Mouse (Mus musculus): ENCODE measurements around the gene Sprr2a3. TPM values are rescaled to one million over a fixed set of nuclear protein-coding genes. Genes with fewer than 3 reads are reported as not detected.
"Not testable (repeated sequence)": the region's sequence is repeated elsewhere in the genome, so short reads cannot be mapped to it uniquely, and the experiment has no call there.

Sprr2a3 gene
- polyA plus RNA-seq (2014; fragmentation: Nextera tagmentation; extraction: Ambion mirVana): 0.38 TPM in 1 of 2 replicates, not detected in the other

DNA sequence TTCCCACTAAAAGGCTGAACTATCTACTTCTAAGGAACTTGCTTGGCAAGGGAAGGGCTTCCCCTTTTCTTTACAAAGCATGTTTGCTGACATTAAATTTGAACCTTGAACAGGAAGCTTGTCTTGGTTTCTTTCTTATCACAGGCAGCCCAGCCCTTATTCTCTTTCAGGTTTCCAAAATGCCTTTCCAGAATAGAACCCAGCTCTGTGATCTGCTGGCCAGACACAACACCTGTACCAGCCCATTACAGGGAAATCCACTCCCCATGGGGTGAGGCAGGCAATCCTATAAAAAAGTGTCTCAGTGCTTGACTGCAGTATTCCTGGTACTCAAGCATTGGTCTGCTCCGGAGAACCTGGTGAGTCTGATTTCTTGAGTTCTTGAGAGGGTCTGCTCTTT, at the start of gene Sprr2a3:
Sprr2a3 (plus strand) TSS at position 317 of the 400 bp plus-strand sequence.
- not testable (repeated sequence) for H3K9ac ChIP-seq (ENCODE audit: low read depth, low read length); ATAC-seq (ENCODE audit: low read depth); H3K27me3 ChIP-seq (replicated peaks; ENCODE audit: control insufficient read depth, insufficient read depth, low read length); H3K4me2 ChIP-seq (ENCODE audit: low read depth, low read length); H3K4me3 ChIP-seq (ENCODE audit: low read depth, low read length); H3K4me1 ChIP-seq (ENCODE audit: control insufficient read depth, insufficient read depth, low read length); H3K9me3 ChIP-seq (ENCODE audit: control insufficient read depth, low read length); H3K36me3 ChIP-seq (ENCODE audit: control insufficient read depth, insufficient read depth, low read length); H3K27ac ChIP-seq (replicated peaks; ENCODE audit: low read depth, low read length); DNase-seq (ENCODE audit: low spot score)
- WGBS: 90% methylated on average over 1 of the region's 1 CpGs

DNA sequence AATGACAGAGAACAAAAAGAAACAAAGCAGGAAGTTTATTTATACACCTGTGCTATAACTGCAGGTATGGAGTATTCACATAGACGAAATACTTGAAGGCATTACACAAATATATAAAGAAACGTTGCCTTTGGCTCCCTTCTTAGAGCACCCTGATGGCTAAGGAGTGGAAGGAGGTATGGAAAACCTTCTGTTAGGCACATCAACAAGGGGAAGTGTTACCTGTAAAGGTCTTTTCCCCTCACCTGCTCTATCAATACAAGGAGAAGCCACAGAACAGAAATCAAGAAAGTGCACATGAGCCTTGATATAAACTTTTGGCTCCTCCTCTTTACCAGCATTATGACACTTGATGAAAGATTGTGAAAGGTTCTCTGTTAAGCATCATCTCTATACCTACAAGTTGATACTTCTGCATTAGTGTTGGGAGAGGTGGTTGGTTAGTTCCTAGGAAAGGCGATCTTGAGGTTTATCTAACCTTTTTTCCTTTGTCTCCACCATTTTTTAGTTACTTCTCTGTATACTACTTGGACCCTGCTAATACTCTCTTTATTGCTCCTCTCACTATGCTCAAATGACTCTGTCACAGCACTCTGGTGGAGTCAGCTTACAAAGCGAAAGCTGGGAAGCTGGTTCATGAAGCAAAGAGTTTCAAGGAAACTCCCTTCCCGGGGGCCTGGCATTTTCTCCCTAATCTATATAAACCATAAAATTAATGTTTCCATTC, 48.6 kb upstream of the Sprr2a3 start:
- not testable (repeated sequence) for ATAC-seq (ENCODE audit: low read depth); H3K27ac ChIP-seq (replicated peaks; ENCODE audit: low read depth, low read length); H3K9me3 ChIP-seq (ENCODE audit: control insufficient read depth, low read length); H3K4me3 ChIP-seq (ENCODE audit: low read depth, low read length); H3K27me3 ChIP-seq (replicated peaks; ENCODE audit: control insufficient read depth, insufficient read depth, low read length); H3K9ac ChIP-seq (ENCODE audit: low read depth, low read length); H3K4me2 ChIP-seq (ENCODE audit: low read depth, low read length); DNase-seq (ENCODE audit: low spot score); H3K4me1 ChIP-seq (ENCODE audit: control insufficient read depth, insufficient read depth, low read length); H3K36me3 ChIP-seq (ENCODE audit: control insufficient read depth, insufficient read depth, low read length)
- WGBS: no CpG with 5 or more reads among the region's 5 CpGs

DNA sequence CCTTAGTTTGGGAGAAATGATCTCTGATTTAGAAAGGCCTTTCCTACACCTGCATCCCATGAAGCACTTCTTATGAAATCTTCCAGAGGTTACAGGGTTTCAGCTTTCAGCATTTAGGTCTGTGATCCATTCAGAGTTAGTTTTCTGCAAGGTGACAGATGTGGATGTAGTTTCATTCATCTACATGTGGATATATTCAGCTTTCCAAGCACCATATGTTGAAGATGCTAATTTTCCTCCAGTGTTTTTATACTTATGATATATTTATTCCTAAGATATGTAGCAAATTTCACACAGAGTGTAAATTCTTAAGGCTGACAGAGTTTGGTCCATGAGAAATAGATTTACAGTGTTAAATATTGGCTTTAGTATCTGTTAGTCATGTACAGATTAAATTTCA, 46.5 kb upstream of the Sprr2a3 start:
- H3K4me3 ChIP-seq (ENCODE audit: low read depth, low read length); H3K27ac ChIP-seq (replicated peaks; ENCODE audit: low read depth, low read length); H3K9me3 ChIP-seq (ENCODE audit: control insufficient read depth, low read length); H3K4me2 ChIP-seq (ENCODE audit: low read depth, low read length); H3K9ac ChIP-seq (ENCODE audit: low read depth, low read length); H3K27me3 ChIP-seq (replicated peaks; ENCODE audit: control insufficient read depth, insufficient read depth, low read length); DNase-seq (ENCODE audit: low spot score); ATAC-seq (ENCODE audit: low read depth); H3K36me3 ChIP-seq (ENCODE audit: control insufficient read depth, insufficient read depth, low read length); H3K4me1 ChIP-seq (ENCODE audit: control insufficient read depth, insufficient read depth, low read length): not testable (repeated sequence)

DNA sequence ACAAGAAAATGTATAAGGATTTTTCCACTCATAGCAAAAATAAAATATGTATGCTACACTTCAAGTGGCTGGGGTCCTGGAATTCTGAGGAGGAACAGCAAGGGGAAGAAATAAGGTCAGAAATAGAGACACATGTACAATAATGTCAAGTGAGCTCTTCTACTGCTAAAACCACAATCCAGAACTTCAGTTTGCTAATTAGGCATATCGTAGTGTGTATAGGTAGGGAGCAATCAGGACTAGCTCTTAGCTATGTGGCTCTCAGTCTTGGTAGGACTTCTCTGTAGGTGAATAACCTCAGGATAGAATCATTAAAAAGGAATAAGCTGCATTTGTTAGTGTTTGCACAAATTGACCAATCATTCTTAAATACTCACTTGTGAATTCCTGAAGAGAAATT, 46.0 kb upstream of the Sprr2a3 start:
- not testable (repeated sequence) for H3K27ac ChIP-seq (replicated peaks; ENCODE audit: low read depth, low read length); ATAC-seq (ENCODE audit: low read depth); H3K9ac ChIP-seq (ENCODE audit: low read depth, low read length); DNase-seq (ENCODE audit: low spot score); H3K4me3 ChIP-seq (ENCODE audit: low read depth, low read length); H3K4me2 ChIP-seq (ENCODE audit: low read depth, low read length); H3K36me3 ChIP-seq (ENCODE audit: control insufficient read depth, insufficient read depth, low read length); H3K9me3 ChIP-seq (ENCODE audit: control insufficient read depth, low read length); H3K27me3 ChIP-seq (replicated peaks; ENCODE audit: control insufficient read depth, insufficient read depth, low read length); H3K4me1 ChIP-seq (ENCODE audit: control insufficient read depth, insufficient read depth, low read length)
- WGBS: no CpG with 5 or more reads among the region's 1 CpGs

DNA sequence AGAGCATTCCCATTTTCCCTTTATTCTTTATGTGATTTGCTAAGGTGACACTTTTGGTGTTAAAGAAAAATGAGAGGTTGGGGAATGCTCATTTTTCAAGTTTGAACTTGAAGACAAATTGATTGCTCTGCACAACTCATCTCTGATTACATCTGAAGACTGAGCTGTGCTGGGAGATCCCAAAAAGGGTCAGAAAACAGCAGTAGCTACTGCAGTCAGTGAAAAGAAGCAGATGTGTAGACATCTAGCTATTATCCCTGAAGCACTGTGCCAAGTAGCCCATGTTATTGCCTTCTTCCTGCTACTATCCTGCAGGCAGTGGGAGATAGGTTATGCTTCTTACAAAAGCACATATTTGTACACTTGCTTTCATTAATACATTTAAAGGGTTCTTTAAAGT, 40.4 kb upstream of the Sprr2a3 start:
- not testable (repeated sequence) for H3K9me3 ChIP-seq (ENCODE audit: control insufficient read depth, low read length); H3K27me3 ChIP-seq (replicated peaks; ENCODE audit: control insufficient read depth, insufficient read depth, low read length); H3K9ac ChIP-seq (ENCODE audit: low read depth, low read length); H3K4me2 ChIP-seq (ENCODE audit: low read depth, low read length); H3K4me1 ChIP-seq (ENCODE audit: control insufficient read depth, insufficient read depth, low read length); DNase-seq (ENCODE audit: low spot score); ATAC-seq (ENCODE audit: low read depth); H3K4me3 ChIP-seq (ENCODE audit: low read depth, low read length); H3K27ac ChIP-seq (replicated peaks; ENCODE audit: low read depth, low read length); H3K36me3 ChIP-seq (ENCODE audit: control insufficient read depth, insufficient read depth, low read length)

DNA sequence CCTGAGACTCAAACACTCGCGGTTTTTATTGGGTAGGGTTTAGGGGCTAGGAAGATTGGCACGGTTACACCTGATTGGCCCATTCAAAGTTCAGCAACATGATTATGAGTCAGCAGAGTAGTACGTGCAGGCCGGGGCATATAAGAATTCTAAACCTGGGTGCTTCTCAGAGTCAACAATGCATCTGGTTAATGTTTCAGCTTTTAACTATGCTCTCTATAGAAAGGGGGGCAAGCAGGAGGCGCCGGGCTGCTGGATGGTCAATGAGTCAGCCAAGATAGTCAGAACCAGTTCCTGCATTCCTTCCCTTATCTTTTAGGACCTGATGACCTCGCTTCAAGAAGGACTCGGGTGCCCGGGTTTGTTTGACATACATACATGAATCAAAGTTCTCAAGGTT, 39.0 kb upstream of the Sprr2a3 start:
- not testable (repeated sequence) for H3K4me3 ChIP-seq (ENCODE audit: low read depth, low read length); H3K4me2 ChIP-seq (ENCODE audit: low read depth, low read length); DNase-seq (ENCODE audit: low spot score); H3K4me1 ChIP-seq (ENCODE audit: control insufficient read depth, insufficient read depth, low read length); H3K9me3 ChIP-seq (ENCODE audit: control insufficient read depth, low read length); H3K9ac ChIP-seq (ENCODE audit: low read depth, low read length); H3K27me3 ChIP-seq (replicated peaks; ENCODE audit: control insufficient read depth, insufficient read depth, low read length); H3K27ac ChIP-seq (replicated peaks; ENCODE audit: low read depth, low read length); ATAC-seq (ENCODE audit: low read depth); H3K36me3 ChIP-seq (ENCODE audit: control insufficient read depth, insufficient read depth, low read length)
- no CpG with 5 or more reads among the region's 10 CpGs for WGBS

DNA sequence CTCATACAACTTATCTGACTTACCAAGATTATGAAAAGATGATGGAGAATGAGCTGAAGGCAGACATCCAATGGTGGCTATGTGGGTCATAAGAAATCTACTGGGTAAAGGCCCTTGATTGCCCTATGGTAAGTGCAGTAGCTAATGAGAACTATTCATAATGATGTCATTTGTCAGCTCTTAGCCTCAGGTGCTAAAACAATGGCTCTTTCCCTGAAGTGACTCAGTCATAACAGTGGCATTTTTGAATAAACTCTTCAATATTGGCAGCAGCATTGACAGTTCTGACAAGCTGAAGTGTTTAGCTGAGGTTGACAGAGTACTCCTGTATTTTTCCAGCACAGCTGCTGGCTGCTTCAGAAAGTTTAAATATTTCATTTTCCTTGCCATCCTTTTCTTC, 36.7 kb upstream of the Sprr2a3 start:
- not testable (repeated sequence) for H3K4me3 ChIP-seq (ENCODE audit: low read depth, low read length); H3K4me2 ChIP-seq (ENCODE audit: low read depth, low read length); H3K27ac ChIP-seq (replicated peaks; ENCODE audit: low read depth, low read length); ATAC-seq (ENCODE audit: low read depth); H3K27me3 ChIP-seq (replicated peaks; ENCODE audit: control insufficient read depth, insufficient read depth, low read length); H3K9ac ChIP-seq (ENCODE audit: low read depth, low read length); H3K4me1 ChIP-seq (ENCODE audit: control insufficient read depth, insufficient read depth, low read length); H3K36me3 ChIP-seq (ENCODE audit: control insufficient read depth, insufficient read depth, low read length); H3K9me3 ChIP-seq (ENCODE audit: control insufficient read depth, low read length); DNase-seq (ENCODE audit: low spot score)

DNA sequence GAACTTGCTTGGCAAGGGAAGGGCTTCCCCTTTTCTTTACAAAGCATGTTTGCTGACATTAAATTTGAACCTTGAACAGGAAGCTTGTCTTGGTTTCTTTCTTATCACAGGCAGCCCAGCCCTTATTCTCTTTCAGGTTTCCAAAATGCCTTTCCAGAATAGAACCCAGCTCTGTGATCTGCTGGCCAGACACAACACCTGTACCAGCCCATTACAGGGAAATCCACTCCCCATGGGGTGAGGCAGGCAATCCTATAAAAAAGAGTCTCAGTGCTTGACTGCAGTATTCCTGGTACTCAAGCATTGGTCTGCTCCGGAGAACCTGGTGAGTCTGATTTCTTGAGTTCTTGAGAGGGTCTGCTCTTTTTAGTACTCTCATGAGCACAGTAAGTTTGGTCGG, 34.8 kb upstream of the Sprr2a3 start:
- not testable (repeated sequence) for H3K4me2 ChIP-seq (ENCODE audit: low read depth, low read length); ATAC-seq (ENCODE audit: low read depth); DNase-seq (ENCODE audit: low spot score); H3K27ac ChIP-seq (replicated peaks; ENCODE audit: low read depth, low read length); H3K36me3 ChIP-seq (ENCODE audit: control insufficient read depth, insufficient read depth, low read length); H3K4me1 ChIP-seq (ENCODE audit: control insufficient read depth, insufficient read depth, low read length); H3K27me3 ChIP-seq (replicated peaks; ENCODE audit: control insufficient read depth, insufficient read depth, low read length); H3K4me3 ChIP-seq (ENCODE audit: low read depth, low read length); H3K9ac ChIP-seq (ENCODE audit: low read depth, low read length); H3K9me3 ChIP-seq (ENCODE audit: control insufficient read depth, low read length)
- WGBS: 88% methylated on average over 1 of the region's 2 CpGs

DNA sequence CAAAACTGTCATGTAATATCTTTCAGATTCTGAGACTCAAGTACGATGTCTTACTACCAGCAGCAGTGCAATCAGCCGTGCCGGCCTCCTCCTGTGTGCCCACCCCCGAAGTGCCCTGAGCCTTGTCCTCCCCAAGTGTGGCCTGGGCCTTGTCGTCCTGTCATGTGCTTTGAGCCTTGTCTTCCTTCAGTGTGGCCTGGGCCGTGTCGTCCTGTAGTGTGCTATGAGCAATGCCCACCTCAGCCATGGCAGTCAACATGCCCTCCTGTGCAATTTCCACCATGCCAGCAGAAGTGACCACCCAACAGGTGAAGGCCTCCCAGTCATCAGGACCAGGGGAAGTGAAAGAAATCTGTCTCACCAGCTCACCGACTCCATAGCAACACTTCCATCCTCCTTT, 31.4 kb upstream of the Sprr2a3 start:
- not testable (repeated sequence) for DNase-seq (ENCODE audit: low spot score); H3K27me3 ChIP-seq (replicated peaks; ENCODE audit: control insufficient read depth, insufficient read depth, low read length); H3K9me3 ChIP-seq (ENCODE audit: control insufficient read depth, low read length); H3K4me3 ChIP-seq (ENCODE audit: low read depth, low read length); H3K36me3 ChIP-seq (ENCODE audit: control insufficient read depth, insufficient read depth, low read length); H3K4me2 ChIP-seq (ENCODE audit: low read depth, low read length); H3K9ac ChIP-seq (ENCODE audit: low read depth, low read length); H3K4me1 ChIP-seq (ENCODE audit: control insufficient read depth, insufficient read depth, low read length); H3K27ac ChIP-seq (replicated peaks; ENCODE audit: low read depth, low read length)
- whole genome bisulfite sequencing: no CpG with 5 or more reads among the region's 8 CpGs
- ATAC-seq (ENCODE audit: low read depth): peak; percentile 27; the same call in 1 of the 2 replicates
